Mouse (Mus musculus): Measurements from ENCODE around the gene Arhgef40. TPM values are rescaled to one million over a fixed set of nuclear protein-coding genes. Genes with fewer than 3 reads are reported as not detected.

Gene Arhgef40
- polyA plus RNA-seq, 1 experiment from 2014 or later: 51.1 TPM

- ATAC-seq (peak; percentile 29), DNase-seq (ENCODE audit: low spot score) (peak; percentile 92)
- Histone ChIP-seq H3K27ac (ENCODE audit: low read depth, low read length) (peak overlapping the region; percentile 99; the same call in 1 of the 2 replicates), H3K4me1 (ENCODE audit: control insufficient read depth, insufficient read depth, low read length) (peaks cover 56% of the 10 kb centered on the region), H3K9me3 (replicated peaks; ENCODE audit: control insufficient read depth, low read length) (no peaks in the 10 kb centered on the region), H3K9ac (ENCODE audit: low read length) (peak overlapping the region; percentile 51), H3K4me3 (ENCODE audit: low read depth, low read length) (peak overlapping the region; percentile 28), H3K36me3 (ENCODE audit: control insufficient read depth, insufficient read depth, low read length) (peaks cover 53% of the 10 kb centered on the region), H3K27me3 (replicated peaks; ENCODE audit: control insufficient read depth, insufficient read depth, low read length) (no peaks in the 10 kb centered on the region), H3K4me2 (ENCODE audit: low read length) (peak overlapping the region; percentile 63)
- 51% methylated on average over 38 of the region's 38 CpGs for whole genome bisulfite sequencing
Observed at GRCm38 (mm10) chr14:52008321-52009203, 24.0 kb downstream of the Arhgef40 start.

DNA sequence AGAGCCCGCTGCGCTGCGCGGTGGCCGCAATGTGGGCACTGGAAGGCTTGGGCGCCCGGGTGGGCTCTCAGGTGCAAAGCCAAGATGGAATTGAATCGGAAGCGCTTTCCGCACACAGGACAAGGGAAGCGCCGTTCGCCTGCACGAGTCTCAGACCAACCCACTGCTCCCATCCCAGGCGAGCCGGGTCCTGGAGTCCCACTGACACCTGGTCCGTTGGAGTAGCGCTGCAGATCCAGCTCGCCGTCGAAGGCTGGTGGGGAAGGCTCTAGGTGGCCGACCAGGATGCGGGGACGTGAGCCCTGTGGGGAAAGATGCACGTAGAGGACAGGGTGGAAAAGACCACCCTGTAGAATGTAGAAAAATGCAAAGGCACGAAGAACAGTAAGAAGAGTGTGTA, 24.8 kb downstream of the Arhgef40 start:
- H3K4me3 ChIP-seq (ENCODE audit: low read depth, low read length): peak overlapping the region; percentile 28
- 17% methylated on average over 26 of the region's 26 CpGs for WGBS
- DNase-seq (ENCODE audit: low spot score): no peak

GRCm38 (mm10) chr14:52009841-52010240, 25.3 kb downstream of the Arhgef40 start:
- Histone ChIP-seq H3K4me2 (ENCODE audit: low read length) (peak overlapping the region; percentile 63), H3K9me3 (replicated peaks; ENCODE audit: control insufficient read depth, low read length) (no peaks in the 10 kb centered on the region), H3K27me3 (replicated peaks; ENCODE audit: control insufficient read depth, insufficient read depth, low read length) (no peaks in the 10 kb centered on the region), H3K4me3 (ENCODE audit: low read depth, low read length) (peak overlapping the region; percentile 28), H3K9ac (ENCODE audit: low read length) (peak overlapping the region; percentile 51), H3K4me1 (ENCODE audit: control insufficient read depth, insufficient read depth, low read length) (peaks cover 44% of the 10 kb centered on the region), H3K27ac (ENCODE audit: low read depth, low read length) (peak overlapping the region; percentile 99), H3K36me3 (ENCODE audit: control insufficient read depth, insufficient read depth, low read length) (peaks cover 44% of the 10 kb centered on the region)
- 17% methylated on average over 6 of the region's 6 CpGs for WGBS
- no peak for ATAC-seq
- no peak for DNase-seq (ENCODE audit: low spot score)

More for the DNA sequence above, 24.8 kb downstream of the Arhgef40 start:
- ATAC-seq: no peak
- H3K4me1 ChIP-seq (ENCODE audit: control insufficient read depth, insufficient read depth, low read length): peaks cover 49% of the 10 kb centered on the region
- peaks cover 48% of the 10 kb centered on the region for H3K36me3 ChIP-seq (ENCODE audit: control insufficient read depth, insufficient read depth, low read length)
- peak overlapping the region; percentile 99; the same call in 1 of the 2 replicates for H3K27ac ChIP-seq (ENCODE audit: low read depth, low read length)
- peak overlapping the region; percentile 51 for H3K9ac ChIP-seq (ENCODE audit: low read length)
- H3K27me3 ChIP-seq (replicated peaks; ENCODE audit: control insufficient read depth, insufficient read depth, low read length): no peaks in the 10 kb centered on the region
- peak overlapping the region; percentile 63 for H3K4me2 ChIP-seq (ENCODE audit: low read length)
- no peaks in the 10 kb centered on the region for H3K9me3 ChIP-seq (replicated peaks; ENCODE audit: control insufficient read depth, low read length)

DNA sequence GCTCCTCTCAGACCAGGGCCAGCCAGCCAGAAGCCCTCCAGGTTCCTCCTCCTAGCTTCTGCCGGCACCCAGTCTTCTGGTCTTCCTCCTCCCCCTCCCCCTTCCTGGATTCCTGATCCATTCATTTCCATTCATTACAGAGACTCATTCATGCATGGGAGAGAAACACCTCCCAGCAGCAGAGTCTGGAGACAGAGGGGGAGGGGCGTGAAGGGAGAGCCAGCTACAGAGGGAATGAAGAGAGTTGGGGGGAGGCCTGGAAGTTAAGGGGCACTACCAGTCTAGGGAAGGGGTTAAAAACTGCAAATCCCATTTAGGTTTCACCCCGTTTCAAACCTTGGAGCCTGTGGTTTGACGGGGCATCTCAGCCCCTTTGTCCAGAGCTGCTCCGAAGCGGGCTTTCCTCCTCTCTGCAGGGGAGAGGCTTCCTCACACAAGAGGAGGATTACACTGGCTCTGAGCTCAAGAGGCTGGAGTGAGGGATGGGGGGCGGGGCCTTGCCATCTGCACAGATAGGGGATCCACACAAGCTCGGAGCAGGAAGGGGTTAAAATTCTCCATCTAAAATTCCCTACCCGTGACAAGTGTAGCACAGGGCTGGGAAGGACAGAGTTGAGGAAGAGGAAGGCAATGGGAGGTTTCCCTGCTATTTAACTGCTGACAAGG, 26.1 kb downstream of the Arhgef40 start:
- Histone ChIP-seq H3K27ac (ENCODE audit: low read depth, low read length) (peak overlapping the region; percentile 99), H3K9me3 (replicated peaks; ENCODE audit: control insufficient read depth, low read length) (no peaks in the 10 kb centered on the region), H3K9ac (ENCODE audit: low read length) (peak overlapping the region; percentile 51), H3K4me2 (ENCODE audit: low read length) (peak overlapping the region; percentile 63), H3K4me1 (ENCODE audit: control insufficient read depth, insufficient read depth, low read length) (peaks cover 41% of the 10 kb centered on the region), H3K27me3 (replicated peaks; ENCODE audit: control insufficient read depth, insufficient read depth, low read length) (no peaks in the 10 kb centered on the region), H3K36me3 (ENCODE audit: control insufficient read depth, insufficient read depth, low read length) (peaks cover 37% of the 10 kb centered on the region), H3K4me3 (ENCODE audit: low read depth, low read length) (peak overlapping the region; percentile 28)
- DNase-seq (ENCODE audit: low spot score) (peak; percentile 97), ATAC-seq (peak; percentile 76)
- 2% methylated on average over 9 of the region's 9 CpGs for WGBS

GRCm38 (mm10) chr14:52011683-52012082, 27.2 kb downstream of the Arhgef40 start:
- Histone ChIP-seq H3K4me3 (ENCODE audit: low read depth, low read length) (0 out of 2 replicates have a peak overlapping the region, but pooled peaks have one; percentile 2), H3K9ac (ENCODE audit: low read length) (no peak overlapping the region; the same call in 1 of the 2 replicates)

DNA sequence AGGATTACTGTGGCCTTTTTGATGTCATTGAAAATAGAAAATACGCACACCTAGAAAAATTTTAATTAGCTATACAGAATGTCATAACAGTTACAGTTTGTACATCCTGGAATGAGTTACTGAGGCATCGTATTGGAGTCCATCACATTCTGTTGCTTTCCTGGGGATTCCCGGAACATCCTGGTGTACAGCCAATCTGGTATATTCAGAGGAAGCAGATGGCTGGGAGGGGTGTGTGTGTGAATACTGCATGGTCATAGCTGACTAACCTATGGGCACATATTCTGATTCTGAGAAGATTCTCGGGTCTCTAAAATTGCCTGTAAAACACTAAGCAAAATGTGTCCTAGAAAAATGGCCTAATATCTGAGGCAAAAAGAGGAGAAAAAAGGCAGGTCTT, 27.6 kb downstream of the Arhgef40 start:
- Histone ChIP-seq H3K27ac (ENCODE audit: low read depth, low read length) (peak overlapping the region; percentile 99), H3K27me3 (replicated peaks; ENCODE audit: control insufficient read depth, insufficient read depth, low read length) (no peaks in the 10 kb centered on the region), H3K4me1 (ENCODE audit: control insufficient read depth, insufficient read depth, low read length) (peaks cover 50% of the 10 kb centered on the region), H3K36me3 (ENCODE audit: control insufficient read depth, insufficient read depth, low read length) (peaks cover 22% of the 10 kb centered on the region), H3K9me3 (replicated peaks; ENCODE audit: control insufficient read depth, low read length) (no peaks in the 10 kb centered on the region), H3K4me2 (ENCODE audit: low read length) (peak overlapping the region; percentile 63), H3K4me3 (ENCODE audit: low read depth, low read length) (peak overlapping the region; percentile 64), H3K9ac (ENCODE audit: low read length) (peak overlapping the region; percentile 96)
- WGBS: 37% methylated on average over 4 of the region's 4 CpGs
- peak; percentile 76 for DNase-seq (ENCODE audit: low spot score)
- ATAC-seq: no peak

More at GRCm38 (mm10) chr14:52011683-52012082, 27.2 kb downstream of the Arhgef40 start:
- DNase-seq (ENCODE audit: low spot score) (no peak), ATAC-seq (no peak)
- Histone ChIP-seq H3K4me1 (ENCODE audit: control insufficient read depth, insufficient read depth, low read length) (peaks cover 48% of the 10 kb centered on the region), H3K27ac (ENCODE audit: low read depth, low read length) (peak overlapping the region; percentile 99), H3K36me3 (ENCODE audit: control insufficient read depth, insufficient read depth, low read length) (peaks cover 26% of the 10 kb centered on the region), H3K9me3 (replicated peaks; ENCODE audit: control insufficient read depth, low read length) (no peaks in the 10 kb centered on the region), H3K27me3 (replicated peaks; ENCODE audit: control insufficient read depth, insufficient read depth, low read length) (no peaks in the 10 kb centered on the region), H3K4me2 (ENCODE audit: low read length) (peak overlapping the region; percentile 63)
- WGBS: 22% methylated on average over 1 of the region's 1 CpGs

DNA sequence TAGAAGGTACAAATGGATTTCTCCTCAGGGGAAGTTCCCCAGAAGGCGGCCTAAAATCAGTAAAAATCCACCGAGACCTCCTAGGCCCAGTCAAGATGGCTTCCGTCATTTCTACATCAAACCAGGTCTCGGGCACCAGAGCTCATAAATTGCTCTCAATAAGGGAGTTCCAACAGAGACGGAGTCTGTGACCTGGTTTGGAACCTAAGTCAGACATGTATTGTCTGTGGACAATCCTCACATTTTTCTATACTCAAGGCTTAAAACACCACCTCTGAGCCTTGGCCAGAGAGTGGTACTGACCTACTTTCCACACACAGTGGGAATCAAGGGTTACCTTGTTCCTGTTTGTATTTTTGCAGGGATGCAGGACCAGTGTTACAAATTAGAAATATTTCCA, 28.0 kb downstream of the Arhgef40 start:
- Histone ChIP-seq H3K4me3 (ENCODE audit: low read depth, low read length) (peak overlapping the region; percentile 64), H3K4me1 (ENCODE audit: control insufficient read depth, insufficient read depth, low read length) (peaks cover 50% of the 10 kb centered on the region), H3K27me3 (replicated peaks; ENCODE audit: control insufficient read depth, insufficient read depth, low read length) (no peaks in the 10 kb centered on the region), H3K36me3 (ENCODE audit: control insufficient read depth, insufficient read depth, low read length) (peaks cover 17% of the 10 kb centered on the region), H3K4me2 (ENCODE audit: low read length) (peak overlapping the region; percentile 63), H3K27ac (ENCODE audit: low read depth, low read length) (peak overlapping the region; percentile 99), H3K9me3 (replicated peaks; ENCODE audit: control insufficient read depth, low read length) (no peaks in the 10 kb centered on the region), H3K9ac (ENCODE audit: low read length) (peak overlapping the region; percentile 96)
- no peak for DNase-seq (ENCODE audit: low spot score)
- no peak for ATAC-seq
- WGBS: 31% methylated on average over 5 of the region's 5 CpGs

- peaks cover 50% of the 10 kb centered on the region for H3K4me1 ChIP-seq (ENCODE audit: control insufficient read depth, insufficient read depth, low read length)
- no peak for DNase-seq (ENCODE audit: low spot score)
- 4% methylated on average over 8 of the region's 8 CpGs for WGBS
Observed at GRCm38 (mm10) chr14:52013021-52013610, 28.6 kb downstream of the Arhgef40 start.

More at GRCm38 (mm10) chr14:52013021-52013610, 28.6 kb downstream of the Arhgef40 start:
- Histone ChIP-seq H3K4me2 (ENCODE audit: low read length) (peak overlapping the region; percentile 63), H3K9me3 (replicated peaks; ENCODE audit: control insufficient read depth, low read length) (no peaks in the 10 kb centered on the region), H3K27me3 (replicated peaks; ENCODE audit: control insufficient read depth, insufficient read depth, low read length) (no peaks in the 10 kb centered on the region), H3K9ac (ENCODE audit: low read length) (peak overlapping the region; percentile 96), H3K4me3 (ENCODE audit: low read depth, low read length) (peak overlapping the region; percentile 64), H3K27ac (ENCODE audit: low read depth, low read length) (peak overlapping the region; percentile 99), H3K36me3 (ENCODE audit: control insufficient read depth, insufficient read depth, low read length) (peaks cover 16% of the 10 kb centered on the region)
- no peak for ATAC-seq
